In the genomic region with DNA sequence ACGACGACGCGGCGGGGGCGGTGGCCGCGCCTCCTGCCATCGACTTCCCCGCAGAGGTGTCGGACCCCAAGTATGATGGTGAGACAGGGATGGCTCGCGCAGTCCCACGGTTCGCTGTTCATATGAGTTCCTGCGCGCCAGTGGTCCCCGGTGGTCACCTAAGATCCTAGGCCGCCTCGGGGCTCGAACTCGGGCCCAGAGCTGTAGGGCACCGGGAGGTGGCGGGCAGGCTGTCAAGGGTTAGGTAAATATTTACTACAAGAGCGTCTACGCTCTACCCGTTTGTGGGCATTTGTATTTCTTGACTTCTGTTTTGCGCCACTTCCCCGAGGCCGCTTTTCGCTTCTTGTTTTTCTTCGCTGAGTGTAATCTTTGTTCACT, we compare ENCODE assay signal across 8 mouse cellular contexts. TPM values are rescaled to one million over a fixed set of nuclear protein-coding genes. Genes with fewer than 3 reads are reported as not detected.
DNase-seq lines count a peak whose midpoint lies in the region; ATAC-seq lines count a peak whose summit lies in the region.

No protein-coding gene starts in this region.

- DNase-seq in heart, postnatal 4 days: no peak
- DNase-seq in c-Kit-negative CD71-positive TER-119-positive erythroid progenitor cells, embryonic 14.5 days (ENCODE audit: low read depth, low spot score): peak; percentile 40
- no peak for DNase-seq in embryo, embryonic 10 days (ENCODE audit: low spot score)
- DNase-seq in adrenal gland, adult (ENCODE audit: inconsistent age in 2 of 2, low spot score in 1 of 2): no peak

- H3K36me3 ChIP-seq in heart, embryonic 11.5 days (ENCODE audit: control insufficient read depth, insufficient read depth, low read length): no peaks in the 10 kb centered on the region
- no peaks in the 10 kb centered on the region for H3K36me3 ChIP-seq in hindbrain, embryonic 16.5 days (ENCODE audit: control insufficient read depth, insufficient read depth, low read length)
- H3K36me3 ChIP-seq in lung, embryonic 15.5 days: no peaks in the 10 kb centered on the region
- no peaks in the 10 kb centered on the region for H3K36me3 ChIP-seq in stomach, embryonic 15.5 days

- H3K9ac ChIP-seq in heart, embryonic 11.5 days (ENCODE audit: low read depth, low read length): peak overlapping the region; percentile 88
- H3K9ac ChIP-seq in hindbrain, embryonic 16.5 days (ENCODE audit: low read depth, low read length): peak overlapping the region; percentile 92
- H3K9ac ChIP-seq in lung, embryonic 15.5 days: peak overlapping the region; percentile 66
- peak overlapping the region; percentile 82 for H3K9ac ChIP-seq in stomach, embryonic 15.5 days

- peak; percentile 43 for ATAC-seq in heart, embryonic 11.5 days (replicated peaks; ENCODE audit: insufficient number of reproducible peaks, low FRiP score, low TSS enrichment)
- peak; percentile 82 for ATAC-seq in hindbrain, embryonic 16.5 days
- peak; percentile 43; the same call in 1 of the 2 replicates for ATAC-seq in lung, embryonic 15.5 days (ENCODE audit: borderline replicate concordance, extremely low read depth, low FRiP score, low TSS enrichment)
- ATAC-seq in stomach, embryonic 15.5 days (ENCODE audit: insufficient read depth, low FRiP score, low read depth): peak; percentile 33; the same call in 1 of the 2 replicates

- no peaks in the 10 kb centered on the region for H3K27me3 ChIP-seq in heart, embryonic 11.5 days (ENCODE audit: control insufficient read depth, insufficient read depth, low read length)
- no peaks in the 10 kb centered on the region for H3K27me3 ChIP-seq in hindbrain, embryonic 16.5 days (replicated peaks; ENCODE audit: control insufficient read depth, insufficient read depth, low read length)
- H3K27me3 ChIP-seq in lung, embryonic 15.5 days: no peaks in the 10 kb centered on the region
- no peaks in the 10 kb centered on the region for H3K27me3 ChIP-seq in stomach, embryonic 15.5 days (replicated peaks)

- peak overlapping the region; percentile 71 for H3K4me2 ChIP-seq in heart, embryonic 11.5 days
- peak overlapping the region; percentile 65 for H3K4me2 ChIP-seq in hindbrain, embryonic 16.5 days (ENCODE audit: low read length)
- peak overlapping the region; percentile 92 for H3K4me2 ChIP-seq in lung, embryonic 15.5 days
- peak overlapping the region; percentile 64 for H3K4me2 ChIP-seq in stomach, embryonic 15.5 days

- H3K27ac ChIP-seq in heart, embryonic 11.5 days (ENCODE audit: low read depth, low read length): peak overlapping the region; percentile 57
- H3K27ac ChIP-seq in hindbrain, embryonic 16.5 days (ENCODE audit: low read depth, low read length): peak overlapping the region; percentile 70
- H3K27ac ChIP-seq in lung, embryonic 15.5 days: peak overlapping the region; percentile 27; the same call in 1 of the 2 replicates
- H3K27ac ChIP-seq in stomach, embryonic 15.5 days: peak overlapping the region; percentile 51; the same call in 1 of the 2 replicates

- peaks cover 7% of the 10 kb centered on the region; the same call in 1 of the 2 replicates for H3K4me1 ChIP-seq in heart, embryonic 11.5 days (ENCODE audit: control insufficient read depth, insufficient read depth, low read length)
- H3K4me1 ChIP-seq in hindbrain, embryonic 16.5 days (ENCODE audit: control insufficient read depth, insufficient read depth, low read depth, low read length): peaks cover 10% of the 10 kb centered on the region
- H3K4me1 ChIP-seq in lung, embryonic 15.5 days: peaks cover 11% of the 10 kb centered on the region
- no peaks in the 10 kb centered on the region for H3K4me1 ChIP-seq in stomach, embryonic 15.5 days

- under 1% methylated on average over 32 of the region's 32 CpGs for WGBS in heart, embryonic 11.5 days (ENCODE audit: insufficient replicate concordance)
- WGBS in hindbrain, embryonic 16.5 days: under 1% methylated on average over 29 of the region's 32 CpGs
- WGBS in lung, embryonic 15.5 days: 0% methylated on average over 31 of the region's 32 CpGs
- under 1% methylated on average over 32 of the region's 32 CpGs for WGBS in stomach, embryonic 15.5 days

- peak overlapping the region; percentile 93 for H3K4me3 ChIP-seq in heart, embryonic 11.5 days (ENCODE audit: low read depth, low read length)
- H3K4me3 ChIP-seq in hindbrain, embryonic 16.5 days (ENCODE audit: low read length): peak overlapping the region; percentile 93
- H3K4me3 ChIP-seq in lung, embryonic 15.5 days: peak overlapping the region; percentile 76
- H3K4me3 ChIP-seq in stomach, embryonic 15.5 days (replicated peaks): peak overlapping the region; percentile 78

- H3K9me3 ChIP-seq in heart, embryonic 11.5 days (replicated peaks; ENCODE audit: control insufficient read depth, low read length): no peaks in the 10 kb centered on the region
- no peaks in the 10 kb centered on the region for H3K9me3 ChIP-seq in hindbrain, embryonic 16.5 days (ENCODE audit: control insufficient read depth, low read length)
- no peaks in the 10 kb centered on the region for H3K9me3 ChIP-seq in lung, embryonic 15.5 days
- no peaks in the 10 kb centered on the region for H3K9me3 ChIP-seq in stomach, embryonic 15.5 days

RNA-seq across cellular contexts. Expression of a gene that starts 0.3 kb away (rescaled TPM):
- polyA plus RNA-seq in heart, embryonic 11.5 days (2014; fragmentation: Nextera tagmentation; extraction: Ambion mirVana): 40.9 and 41.6 TPM in 2 replicates
- total RNA-seq in heart, postnatal 4 days (2021): 10 to 100 TPM; 20.0 to 20.7 TPM
- 44.6 and 47.9 TPM in 2 replicates for polyA plus RNA-seq in hindbrain, embryonic 16.5 days (2015; fragmentation: Nextera tagmentation; extraction: Ambion mirVana)
- 33.3 and 36.4 TPM in 2 replicates for polyA plus RNA-seq in lung, embryonic 15.5 days (2015; fragmentation: Nextera tagmentation; extraction: Ambion mirVana)
- polyA plus RNA-seq in stomach, embryonic 15.5 days (2015; fragmentation: Nextera tagmentation; extraction: Ambion mirVana): 34.3 and 36.1 TPM in 2 replicates
